Comparison of ENCODE assay signal across 22 mouse cellular contexts in genomic region chr4:58240416-58240815, GRCm38 (mm10). TPM values are rescaled to one million over a fixed set of nuclear protein-coding genes. Genes with fewer than 3 reads are reported as not detected.
DNase-seq lines count a peak whose midpoint lies in the region; ATAC-seq and TF ChIP-seq lines count a peak whose summit lies in the region.
"Had no signal": no experiment of that assay in that cellular context is flagged by ENCODE, and none has a peak within 500 bp of the region (broad histone marks: within the 10 kb centered on the region; RNA-seq: fewer than 3 reads in every experiment).

No protein-coding gene starts in this region.

- WGBS in embryonic facial prominence, embryonic 15.5 days, result 50% methylated on average over 7 of the region's 7 CpGs
- WGBS in embryonic facial prominence, embryonic 10.5 days, result 84% methylated on average over 7 of the region's 7 CpGs

- no peak for ATAC-seq in embryonic facial prominence, embryonic 15.5 days (ENCODE audit: insufficient number of reproducible peaks, low FRiP score, low TSS enrichment, low read depth)
- peak; percentile 57 for ATAC-seq in megakaryocyte, adult 5-6 weeks (ENCODE audit: poor library complexity, severe bottlenecking)
- ATAC-seq: forebrain, embryonic 13.5 days; liver, embryonic 12.5 days had no signal

- no peaks in the 10 kb centered on the region for H3K4me1 ChIP-seq in embryonic facial prominence, embryonic 15.5 days
- 0 out of 2 replicates have a peak, but pooled peaks cover 4% of the 10 kb centered on the region for H3K4me1 ChIP-seq in embryonic facial prominence, embryonic 10.5 days
- H3K4me1 ChIP-seq in bone marrow macrophage, adult 2 months (ENCODE audit: control insufficient read depth, insufficient read depth, low read length), result 0 out of 2 replicates have a peak, but pooled peaks cover 3% of the 10 kb centered on the region
- H3K4me1 ChIP-seq: forebrain, embryonic 13.5 days; hindbrain, embryonic 12.5 days; limb, embryonic 12.5 days; liver, embryonic 12.5 days; midbrain, embryonic 10.5 days had no signal

- H3K4me2 ChIP-seq in embryonic facial prominence, embryonic 15.5 days (replicated peaks), result no peak overlapping the region
- H3K4me2 ChIP-seq: forebrain, embryonic 13.5 days; hindbrain, embryonic 12.5 days; limb, embryonic 12.5 days; liver, embryonic 12.5 days had no signal

- H3K27me3 ChIP-seq in embryonic facial prominence, embryonic 15.5 days, result no peaks in the 10 kb centered on the region
- no peaks in the 10 kb centered on the region for H3K27me3 ChIP-seq in embryonic facial prominence, embryonic 10.5 days (replicated peaks; ENCODE audit: low read depth, poor library complexity, severe bottlenecking)
- H3K27me3 ChIP-seq: forebrain, embryonic 13.5 days; hindbrain, embryonic 12.5 days; limb, embryonic 12.5 days; liver, embryonic 12.5 days had no signal

- H3K9ac ChIP-seq in embryonic facial prominence, embryonic 15.5 days, result no peak overlapping the region
- H3K9ac ChIP-seq: forebrain, embryonic 13.5 days; hindbrain, embryonic 12.5 days; limb, embryonic 12.5 days; liver, embryonic 12.5 days had no signal

- H3K9me3 ChIP-seq in embryonic facial prominence, embryonic 15.5 days (replicated peaks), result 0 out of 2 replicates have a peak, but pooled peaks cover 3% of the 10 kb centered on the region
- 0 out of 2 replicates have a peak, but pooled peaks cover 2% of the 10 kb centered on the region for H3K9me3 ChIP-seq in embryonic facial prominence, embryonic 10.5 days
- H3K9me3 ChIP-seq: forebrain, embryonic 13.5 days; hindbrain, embryonic 12.5 days; liver, embryonic 12.5 days had no signal

- TF ChIP-seq POLR2A in bone marrow macrophage, adult 2 months (IDR thresholded peaks at IDR 0.05; ENCODE audit: borderline replicate concordance, low read depth, low read length), result no peak

- no peak overlapping the region for H3K4me3 ChIP-seq in embryonic facial prominence, embryonic 15.5 days (replicated peaks)
- H3K4me3 ChIP-seq in embryonic facial prominence, embryonic 10.5 days, result no peak overlapping the region
- no peak overlapping the region for H3K4me3 ChIP-seq in bone marrow macrophage, adult 2 months (ENCODE audit: insufficient read depth, low read length)
- H3K4me3 ChIP-seq: forebrain, embryonic 13.5 days; hindbrain, embryonic 12.5 days; limb, embryonic 12.5 days; liver, embryonic 12.5 days; midbrain, embryonic 10.5 days had no signal

- H3K36me3 ChIP-seq in embryonic facial prominence, embryonic 15.5 days, result no peaks in the 10 kb centered on the region
- no peaks in the 10 kb centered on the region for H3K36me3 ChIP-seq in embryonic facial prominence, embryonic 10.5 days (replicated peaks)
- H3K36me3 ChIP-seq: hindbrain, embryonic 12.5 days; limb, embryonic 12.5 days; liver, embryonic 12.5 days; midbrain, embryonic 10.5 days had no signal

- DNase-seq in embryonic facial prominence, embryonic 10.5 days (ENCODE audit: low spot score), result no peak
- peak; percentile 67 for DNase-seq in NIH3T3 (ENCODE audit: low read depth)
- no peak for DNase-seq in cerebellum, adult 8-10 months
- no peak for DNase-seq in left cerebral cortex, adult 11 months (ENCODE audit: low spot score)
- DNase-seq: cerebellum, adult 11 months; cerebellum, postnatal 36 days; gastrocnemius, postnatal 25 days; heart, postnatal 10 days; kidney, adult 8-10 months; kidney, postnatal 4 days; right cerebral cortex, postnatal 14 days; thymus, postnatal 4 days had no signal

- 0 out of 2 replicates have a peak overlapping the region, but pooled peaks have one; percentile 28 for H3K27ac ChIP-seq in embryonic facial prominence, embryonic 15.5 days (replicated peaks)
- no peak overlapping the region for H3K27ac ChIP-seq in embryonic facial prominence, embryonic 10.5 days (replicated peaks)
- peak overlapping the region; percentile 12; the same call in 1 of the 2 replicates for H3K27ac ChIP-seq in bone marrow macrophage, adult 2 months (ENCODE audit: insufficient read depth, low read depth, low read length)
- H3K27ac ChIP-seq: forebrain, embryonic 13.5 days; hindbrain, embryonic 12.5 days; limb, embryonic 12.5 days; liver, embryonic 12.5 days; midbrain, embryonic 10.5 days had no signal

- no peak for TF ChIP-seq CTCF in bone marrow macrophage, adult 2 months (IDR thresholded peaks at IDR 0.05; ENCODE audit: low read depth, low read length)

RNA-seq across cellular contexts. Expression of gene Svep1, which starts 33.8 kb away (rescaled TPM):
- polyA plus RNA-seq in embryonic facial prominence, embryonic 15.5 days (2015; fragmentation: Nextera tagmentation; extraction: Ambion mirVana), result 9.3 and 10.9 TPM in 2 replicates
- polyA plus RNA-seq in embryonic facial prominence, embryonic 10.5 days (2016; fragmentation: Nextera tagmentation; extraction: Ambion mirVana), result 3.2 and 3.3 TPM in 2 replicates
- polyA plus RNA-seq in bone marrow macrophage, adult 2 months (2012; ENCODE audit: insufficient read depth, insufficient read length, missing spikeins), result 0.07 and 0.12 TPM in 2 replicates
- total RNA-seq in megakaryocyte, adult 5-6 weeks (2015), result 0.43 TPM in 1 of 2 replicates, not detected in the other
- 0.04 and 0.07 TPM in 2 replicates for total RNA-seq in megakaryocyte, adult 5-6 weeks (2017)
- total RNA-seq: neutrophil, adult 5-6 weeks had no signal

RNA-seq across cellular contexts. Expression of gene Musk, which starts 45.3 kb away (rescaled TPM):
- 5.9 and 9.3 TPM in 2 replicates for polyA plus RNA-seq in embryonic facial prominence, embryonic 15.5 days (2015; fragmentation: Nextera tagmentation; extraction: Ambion mirVana)
- 0.08 and 0.22 TPM in 2 replicates for polyA plus RNA-seq in embryonic facial prominence, embryonic 10.5 days (2016; fragmentation: Nextera tagmentation; extraction: Ambion mirVana)
- 0.40 TPM in 1 of 2 replicates, not detected in the other for polyA plus RNA-seq in bone marrow macrophage, adult 2 months (2012; ENCODE audit: insufficient read depth, insufficient read length, missing spikeins)
- not detected in 2 replicates for total RNA-seq in megakaryocyte, adult 5-6 weeks (2015)
- total RNA-seq in megakaryocyte, adult 5-6 weeks (2017), result not detected in 2 replicates
- total RNA-seq: neutrophil, adult 5-6 weeks had no signal
- polyA plus RNA-seq: forebrain, embryonic 13.5 days; spleen, adult 2 months had no signal
